Mouse (Mus musculus) cerebral cortex, adult 2 months (tissue): ENCODE measurements around the gene Ttc22.

Experiments
- WGBS: fragments of 180-500 bp; shearing (Covaris S2); methylation state at CpG from one replicate; pipeline ENCODE4 v1.1.7; 2018; 5-methylcytosine and 5-hydroxymethylcytosine counted together

The Ttc22 gene

DNA sequence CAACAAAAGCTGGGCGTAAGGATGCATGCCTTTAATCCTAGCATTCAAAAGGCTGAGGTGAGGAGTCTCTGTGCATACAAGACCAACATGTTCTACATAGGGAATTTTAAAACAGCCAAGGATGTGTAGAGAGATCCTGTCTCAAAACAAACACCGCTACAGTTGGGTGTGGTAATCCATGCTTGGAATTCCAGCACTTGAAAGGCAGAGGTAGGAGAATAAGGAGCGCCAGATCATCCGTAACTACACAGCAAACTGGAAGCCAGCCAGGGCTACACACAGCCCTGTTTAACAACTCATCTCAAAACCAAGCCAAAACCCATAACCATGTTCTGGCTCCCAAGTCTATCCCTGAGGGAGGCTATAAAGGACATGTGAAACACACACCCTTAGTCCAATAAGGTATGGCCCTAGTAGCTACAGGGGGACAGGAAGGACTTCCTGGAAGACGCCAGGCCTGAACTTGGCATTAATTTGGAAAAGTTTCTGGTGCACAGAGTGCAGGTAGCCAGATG lies 41.8 kb downstream of the Ttc22 start:
- 83% methylated on average over 5 of the region's 5 CpGs for WGBS

DNA sequence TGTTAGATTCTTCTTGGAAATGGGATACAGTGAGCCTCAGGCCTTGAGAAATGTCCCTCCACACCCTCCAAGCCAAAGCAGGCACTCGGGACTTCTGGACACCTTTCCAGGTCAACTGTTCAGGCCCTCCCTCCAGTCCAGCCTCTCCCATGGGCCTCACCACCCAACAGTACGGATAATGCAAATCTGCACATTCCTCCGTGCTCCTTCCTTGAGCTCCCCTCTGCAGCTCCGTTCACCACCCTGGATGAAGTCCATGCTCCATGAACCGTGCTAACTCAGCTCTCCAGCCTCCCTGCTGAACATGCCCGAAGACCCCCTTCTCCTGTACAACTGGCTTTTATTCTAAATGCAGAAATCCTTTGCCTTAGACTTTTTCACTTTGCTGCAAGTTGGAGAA lies 42.5 kb downstream of the Ttc22 start:
- 91% methylated on average over 6 of the region's 6 CpGs for WGBS

DNA sequence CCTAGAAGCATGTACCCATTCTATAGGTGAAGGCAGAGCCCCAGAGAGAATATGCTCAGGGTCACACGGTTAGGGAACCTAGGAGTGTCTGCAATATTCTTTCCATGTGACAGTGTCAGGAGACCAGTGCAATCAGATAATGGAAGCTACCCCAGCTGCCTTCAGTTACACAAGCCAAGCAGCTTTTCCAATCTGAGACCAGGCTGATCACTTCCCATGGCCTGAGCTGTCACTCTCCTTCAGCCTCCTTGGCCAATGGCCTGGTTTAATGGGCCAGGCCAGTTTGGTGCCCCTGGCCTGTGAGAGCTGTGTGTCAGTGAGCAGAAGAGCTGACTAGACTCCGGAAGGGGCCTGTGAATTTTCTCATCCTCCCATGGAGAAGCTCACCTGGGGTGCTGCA lies 43.0 kb downstream of the Ttc22 start:
- 94% methylated on average over 2 of the region's 2 CpGs for WGBS

DNA sequence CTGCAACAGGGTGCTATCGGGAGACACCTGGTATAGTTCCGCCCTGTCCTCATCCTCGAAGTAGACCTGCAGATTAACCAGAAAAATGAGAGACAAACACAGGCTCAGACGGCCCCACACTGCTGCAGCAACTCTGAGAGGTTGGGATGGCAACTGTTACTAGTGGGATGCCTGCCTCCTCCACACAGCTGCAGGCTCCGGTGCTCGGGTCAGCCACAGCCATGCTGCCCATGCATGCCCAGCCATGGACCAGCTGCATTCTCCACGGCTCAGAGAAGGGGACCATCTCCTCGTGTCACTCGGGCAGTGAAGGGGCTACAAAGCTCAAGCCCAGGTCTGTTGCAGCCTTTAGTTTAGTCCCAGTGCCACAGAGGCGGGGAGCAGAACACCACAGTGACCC lies 43.4 kb downstream of the Ttc22 start:
- 84% methylated on average over 10 of the region's 10 CpGs for WGBS

DNA sequence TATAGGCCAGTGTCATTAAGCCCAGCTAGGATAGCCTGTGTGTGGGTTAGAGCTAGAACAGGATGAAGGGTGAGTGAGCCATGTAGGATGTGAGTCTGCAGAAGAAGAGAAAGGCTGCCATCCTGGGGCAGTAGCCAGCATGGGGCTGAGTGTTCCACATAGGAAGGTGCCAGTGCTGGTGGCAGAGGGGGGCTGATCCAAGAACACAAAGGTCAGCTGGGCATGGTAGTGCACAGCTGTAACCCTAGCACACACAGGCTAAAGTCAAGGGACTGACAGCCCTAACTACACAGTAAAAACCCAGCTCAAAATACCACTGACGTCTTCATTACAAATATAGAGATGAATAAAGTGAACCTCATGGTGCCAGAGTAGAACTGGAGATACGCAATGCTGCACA lies 44.3 kb downstream of the Ttc22 start:
- WGBS: 73% methylated on average over 2 of the region's 2 CpGs

DNA sequence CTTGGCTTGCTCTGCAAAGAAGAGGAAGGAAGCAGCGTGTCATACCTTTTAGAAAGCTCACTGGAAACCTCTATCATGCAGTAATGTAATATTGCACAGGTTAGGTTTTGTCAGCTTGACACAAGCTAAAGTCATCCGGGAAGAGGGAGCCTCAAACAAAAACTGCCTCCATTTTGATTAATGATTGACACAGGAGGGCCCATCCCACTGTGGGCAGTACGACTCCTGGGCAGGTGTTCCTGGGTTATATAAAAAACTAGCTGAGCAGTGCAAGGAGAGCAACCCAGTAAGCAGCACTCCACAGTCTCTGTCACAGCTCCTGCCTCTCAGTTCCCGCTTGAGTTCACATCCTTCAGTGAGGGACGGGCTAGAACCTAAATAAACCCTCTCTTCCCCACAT lies 54.5 kb downstream of the Ttc22 start:
- 91% methylated on average over 5 of the region's 5 CpGs for WGBS

DNA sequence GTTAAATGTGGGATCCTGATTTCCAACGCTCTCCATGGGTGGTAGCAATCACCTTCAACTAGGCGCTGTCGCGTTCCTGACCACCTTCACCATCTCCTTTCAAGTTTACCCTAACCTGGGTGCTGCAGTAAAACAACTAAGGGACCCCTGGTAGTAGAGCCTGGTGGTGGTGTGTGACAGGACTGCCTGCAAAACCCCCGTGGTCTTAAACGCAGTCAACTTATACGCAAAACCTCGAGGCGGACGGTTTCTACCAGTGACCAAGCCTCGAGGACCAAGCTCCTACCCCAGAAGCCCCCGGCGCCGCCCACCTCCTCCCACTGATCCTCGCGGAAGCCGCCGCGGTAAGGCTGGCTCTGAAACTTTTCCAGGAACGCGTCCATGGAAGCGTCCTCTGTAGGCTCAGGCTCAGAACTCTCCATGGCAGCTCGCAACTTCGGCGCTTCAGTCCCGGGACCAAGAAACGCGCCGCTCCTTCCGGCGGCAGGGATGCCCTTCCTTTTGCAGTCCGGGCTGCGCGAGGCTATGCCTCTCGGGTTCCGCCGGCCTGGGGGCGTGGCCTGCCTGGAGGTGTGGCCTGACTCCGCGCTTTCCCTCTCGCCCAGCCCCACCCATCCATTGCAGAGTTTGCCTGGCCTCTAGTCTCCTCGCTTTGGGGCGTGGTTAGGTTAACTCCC lies 56.3 kb downstream of the Ttc22 start, which contains the start of gene Ttc4:
Gene Ttc4 (minus strand): TSS at position 503 of the 677 bp plus-strand sequence.
- under 1% methylated on average over 43 of the region's 43 CpGs for WGBS

DNA sequence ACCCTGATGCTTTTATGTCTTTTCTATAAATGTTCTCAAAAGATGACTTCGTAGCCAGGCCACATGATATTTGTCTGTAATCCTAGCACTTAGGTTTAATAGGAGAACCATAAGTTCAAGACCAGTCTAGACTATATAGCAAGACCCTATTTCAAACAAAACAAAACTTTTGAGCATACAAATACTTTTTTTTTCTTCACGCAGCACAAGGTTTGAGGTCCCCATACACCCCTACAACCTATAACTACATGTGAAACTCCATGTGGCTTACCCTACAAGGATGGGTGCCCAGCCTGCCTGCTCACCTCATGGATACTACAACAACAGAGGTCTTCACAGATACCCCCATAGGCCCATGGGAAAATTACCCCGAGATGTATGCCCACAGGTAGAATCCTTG lies 56.9 kb downstream of the Ttc22 start:
- WGBS: 50% methylated on average over 3 of the region's 3 CpGs

DNA sequence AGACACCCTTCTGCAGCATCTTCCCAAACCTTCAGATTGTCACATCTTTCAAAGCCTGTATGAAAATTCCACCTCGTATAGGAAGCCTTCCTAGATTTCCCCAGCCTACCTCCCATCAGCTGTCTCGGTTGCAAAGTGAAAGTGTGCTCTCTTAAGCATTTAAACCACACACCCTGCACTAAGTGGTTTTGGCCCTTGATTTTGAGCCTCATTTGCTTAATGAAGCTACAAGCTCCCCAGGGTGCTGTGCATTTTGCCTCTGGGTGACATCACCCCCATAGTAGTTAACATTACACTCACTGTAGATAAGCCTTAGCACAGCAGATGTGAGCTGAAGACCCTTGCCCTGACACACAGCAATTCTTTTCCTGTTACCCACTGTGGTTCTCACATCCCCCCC lies 58.7 kb downstream of the Ttc22 start:
- 52% methylated on average over 2 of the region's 2 CpGs for WGBS

DNA sequence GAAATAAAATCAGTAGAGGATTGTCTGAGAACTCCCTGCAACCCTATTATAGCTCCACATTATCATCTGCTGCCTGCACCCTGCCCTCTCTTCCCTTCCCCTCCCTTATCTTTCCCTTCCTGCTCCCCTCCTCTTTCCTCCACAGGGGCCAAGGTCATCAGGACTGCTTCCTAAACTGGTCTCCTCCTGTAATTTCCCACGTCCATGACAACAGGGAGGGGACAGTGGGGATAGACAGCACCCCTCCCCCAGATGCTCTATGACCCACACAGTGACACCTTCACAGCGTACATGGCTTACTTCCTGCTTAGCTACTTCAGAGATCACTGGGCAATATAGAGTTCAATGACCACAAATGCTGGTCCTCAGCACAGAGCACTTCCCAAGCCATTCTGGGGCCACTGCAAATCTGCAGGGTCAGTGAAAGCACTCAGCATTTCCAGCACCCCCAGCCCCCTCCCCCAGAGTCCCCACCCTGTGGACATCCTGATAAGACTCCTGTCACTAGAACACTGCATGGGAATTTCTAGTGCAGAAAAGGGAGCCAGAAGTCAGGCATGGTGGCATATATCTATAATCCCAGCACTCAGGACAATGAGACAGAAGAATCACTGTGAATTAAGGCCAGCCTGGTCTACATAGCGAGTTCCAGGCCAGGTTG lies 66.5 kb downstream of the Ttc22 start:
- WGBS: 65% methylated on average over 3 of the region's 3 CpGs
